Mouse (Mus musculus) embryonic facial prominence, embryonic 11.5 days (tissue): ENCODE results near the gene Gtdc1. TPM values are rescaled to one million over a fixed set of nuclear protein-coding genes. Genes with fewer than 3 reads are reported as not detected.

ENCODE experiments used
- ATAC-seq: fragments of 200-750 bp; cut with Nextera tagmentation; replicated peaks from 2 replicates; pipeline ENCODE4 v1.8.0; 2017; ENCODE audit warnings: low read depth; ENCODE audit not compliant: insufficient number of reproducible peaks, low FRiP score, low TSS enrichment
- DNase-seq: peaks from one replicate; pipeline ENCODE4 v3.0.0-alpha.2; 2015; ENCODE audit warnings: low spot score
- H3K27ac ChIP-seq: fragments of 300-500 bp; sonication (generic); replicated peaks from 2 replicates; pipeline ENCODE4 v1.5.1; 2014; ENCODE audit warnings: mild to moderate bottlenecking, low read depth, low read length, control low read depth
- H3K27me3 ChIP-seq: fragments of 300-500 bp; sonication (generic); 2 replicates; pipeline ENCODE4 v1.6.1; 2014; ENCODE audit warnings: mild to moderate bottlenecking, low read length, moderate library complexity, mixed read lengths; ENCODE audit not compliant: control insufficient read depth, insufficient read depth
- H3K36me3 ChIP-seq: fragments of 300-500 bp; sonication (generic); replicated peaks from 2 replicates; pipeline ENCODE4 v1.6.1; 2014; ENCODE audit warnings: low read depth, mild to moderate bottlenecking, low read length, moderate library complexity, mixed read lengths; ENCODE audit not compliant: control insufficient read depth, insufficient read depth
- H3K4me1 ChIP-seq: fragments of 300-500 bp; sonication (generic); 2 replicates; pipeline ENCODE4 v1.6.1; 2014; ENCODE audit warnings: low read length, mixed read lengths; ENCODE audit not compliant: control insufficient read depth, insufficient read depth
- H3K4me2 ChIP-seq: fragments of 300-500 bp; sonication (generic); 2 replicates; pipeline ENCODE4 v1.6.1; 2014; ENCODE audit warnings: low read depth, mild to moderate bottlenecking, control low read depth, low read length, moderate library complexity
- H3K4me3 ChIP-seq: fragments of 300-500 bp; sonication (generic); 2 replicates; pipeline ENCODE4 v1.5.1; 2014; ENCODE audit warnings: low read depth, low read length, control low read depth
- H3K9ac ChIP-seq: fragments of 300-500 bp; sonication (generic); replicated peaks from 2 replicates; pipeline ENCODE4 v1.6.1; 2014; ENCODE audit warnings: mild to moderate bottlenecking, control low read depth, low read length
- H3K9me3 ChIP-seq: fragments of 300-500 bp; sonication (generic); replicated peaks from 2 replicates; pipeline ENCODE4 v1.6.1; 2016; ENCODE audit warnings: mild to moderate bottlenecking, low read length, inconsistent platforms, mixed read lengths; ENCODE audit not compliant: control insufficient read depth
- WGBS: fragments of 180-500 bp; shearing (Covaris S2); extraction: QIAGEN DNeasy Blood & Tissue Kit; methylation state at CpG from one replicate; pipeline ENCODE4 v1.1.7; 2014; 5-methylcytosine and 5-hydroxymethylcytosine counted together
- polyA plus RNA-seq: library from polyadenylated mRNA; unstranded; fragments of >200 nt; fragmentation: Nextera tagmentation; extraction: Ambion mirVana; gene quantifications from 2 replicates; pipeline ENCODE4 v1.2.1, GENCODE M21; 2014

Gene Gtdc1
- polyA plus RNA-seq, 1 experiment from 2014 or later: 17.0 TPM

GRCm38 (mm10) chr2:44549311-44549710 is 378.1 kb downstream of the Gtdc1 start:
- DNase-seq: no peak

GRCm38 (mm10) chr2:44542775-44543174 is 384.7 kb downstream of the Gtdc1 start:
- Histone ChIP-seq H3K27me3 (no peaks in the 10 kb centered on the region), H3K9me3 (no peaks in the 10 kb centered on the region), H3K36me3 (no peaks in the 10 kb centered on the region), H3K27ac (no peak overlapping the region), H3K4me1 (no peaks in the 10 kb centered on the region), H3K4me2 (no peak overlapping the region), H3K9ac (no peak overlapping the region), H3K4me3 (no peak overlapping the region)
- no peak for DNase-seq
- no peak for ATAC-seq

More at GRCm38 (mm10) chr2:44549311-44549710, 378.1 kb downstream of the Gtdc1 start:
- H3K9ac ChIP-seq: no peak overlapping the region
- WGBS: 91% methylated on average over 6 of the region's 6 CpGs
- H3K9me3 ChIP-seq: no peaks in the 10 kb centered on the region
- H3K36me3 ChIP-seq: no peaks in the 10 kb centered on the region
- H3K27me3 ChIP-seq: no peaks in the 10 kb centered on the region
- H3K4me3 ChIP-seq: no peak overlapping the region
- ATAC-seq: no peak
- no peak overlapping the region for H3K4me2 ChIP-seq
- H3K27ac ChIP-seq: no peak overlapping the region
- H3K4me1 ChIP-seq: no peaks in the 10 kb centered on the region

GRCm38 (mm10) chr2:44541726-44542125 is 385.7 kb downstream of the Gtdc1 start:
- Histone ChIP-seq H3K27ac (no peak overlapping the region), H3K36me3 (no peaks in the 10 kb centered on the region), H3K4me1 (no peaks in the 10 kb centered on the region), H3K27me3 (no peaks in the 10 kb centered on the region), H3K4me2 (no peak overlapping the region), H3K9me3 (no peaks in the 10 kb centered on the region), H3K9ac (no peak overlapping the region), H3K4me3 (no peak overlapping the region)
- WGBS: 94% methylated on average over 6 of the region's 6 CpGs
- ATAC-seq (no peak), DNase-seq (no peak)

GRCm38 (mm10) chr2:44540881-44541280 is 386.6 kb downstream of the Gtdc1 start:
- no peak for DNase-seq
- Histone ChIP-seq H3K9ac (no peak overlapping the region), H3K36me3 (no peaks in the 10 kb centered on the region), H3K27me3 (no peaks in the 10 kb centered on the region), H3K4me1 (no peaks in the 10 kb centered on the region), H3K27ac (no peak overlapping the region), H3K9me3 (no peaks in the 10 kb centered on the region), H3K4me2 (no peak overlapping the region), H3K4me3 (no peak overlapping the region)
- no peak for ATAC-seq
- WGBS: 89% methylated on average over 6 of the region's 6 CpGs

GRCm38 (mm10) chr2:44539121-44539634 is 388.3 kb downstream of the Gtdc1 start:
- DNase-seq (no peak), ATAC-seq (no peak)
- no peak overlapping the region for H3K4me2 ChIP-seq
- no peak overlapping the region for H3K9ac ChIP-seq
- H3K27me3 ChIP-seq: no peaks in the 10 kb centered on the region
- no peak overlapping the region for H3K4me3 ChIP-seq
- H3K4me1 ChIP-seq: no peaks in the 10 kb centered on the region
- no peaks in the 10 kb centered on the region for H3K36me3 ChIP-seq
- WGBS: 78% methylated on average over 5 of the region's 5 CpGs
- no peaks in the 10 kb centered on the region for H3K9me3 ChIP-seq
- no peak overlapping the region for H3K27ac ChIP-seq

- no peak for ATAC-seq
Measured at GRCm38 (mm10) chr2:44538135-44538534, 389.3 kb downstream of the Gtdc1 start.

GRCm38 (mm10) chr2:44535760-44536159 is 391.7 kb downstream of the Gtdc1 start:
- Histone ChIP-seq H3K4me3 (no peak overlapping the region), H3K27ac (no peak overlapping the region), H3K4me2 (no peak overlapping the region), H3K9ac (no peak overlapping the region), H3K9me3 (no peaks in the 10 kb centered on the region), H3K27me3 (no peaks in the 10 kb centered on the region), H3K4me1 (no peaks in the 10 kb centered on the region), H3K36me3 (no peaks in the 10 kb centered on the region)
- 94% methylated on average over 11 of the region's 11 CpGs for WGBS
- no peak for ATAC-seq
- DNase-seq: no peak

More at GRCm38 (mm10) chr2:44538135-44538534, 389.3 kb downstream of the Gtdc1 start:
- H3K9me3 ChIP-seq: no peaks in the 10 kb centered on the region
- no peak overlapping the region for H3K9ac ChIP-seq
- H3K36me3 ChIP-seq: no peaks in the 10 kb centered on the region
- H3K4me2 ChIP-seq: no peak overlapping the region
- no peak overlapping the region for H3K27ac ChIP-seq
- no peaks in the 10 kb centered on the region for H3K4me1 ChIP-seq
- 47% methylated on average over 4 of the region's 4 CpGs for WGBS
- no peak for DNase-seq
- no peaks in the 10 kb centered on the region for H3K27me3 ChIP-seq
- H3K4me3 ChIP-seq: no peak overlapping the region

- Histone ChIP-seq H3K4me2 (no peak overlapping the region), H3K4me1 (no peaks in the 10 kb centered on the region), H3K27ac (no peak overlapping the region), H3K36me3 (no peaks in the 10 kb centered on the region), H3K9me3 (no peaks in the 10 kb centered on the region), H3K9ac (no peak overlapping the region), H3K4me3 (no peak overlapping the region), H3K27me3 (no peaks in the 10 kb centered on the region)
- 81% methylated on average over 10 of the region's 10 CpGs for whole genome bisulfite sequencing
- DNase-seq (no peak), ATAC-seq (no peak)
Measured at GRCm38 (mm10) chr2:44535136-44535675, 392.3 kb downstream of the Gtdc1 start.
